Comparison of ENCODE assay signal across 25 mouse cellular contexts in the genomic region with DNA sequence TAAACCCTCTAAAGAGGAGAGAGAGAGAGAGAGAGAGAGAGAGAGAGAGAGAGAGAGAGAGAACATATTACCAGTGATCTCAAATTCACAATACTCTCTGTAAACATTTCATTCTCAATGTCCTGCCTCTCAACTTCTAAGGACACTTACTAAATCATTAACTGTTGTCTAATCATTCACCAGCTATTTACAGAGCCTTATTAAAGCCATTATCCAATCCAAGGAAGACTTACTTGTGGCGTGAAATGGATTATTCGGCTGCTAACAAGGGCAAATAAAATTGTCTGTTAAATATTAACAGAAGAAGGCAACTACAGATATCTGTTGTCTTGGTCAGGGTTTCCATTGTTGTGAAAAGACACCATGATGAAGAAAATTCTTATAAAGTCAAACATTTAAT.
A peak's percentile ranks its signal among the peaks of the same experiment; 100 is the strongest.
DNase-seq lines count a peak whose midpoint lies in the region; ATAC-seq and TF ChIP-seq lines count a peak whose summit lies in the region.
"Had no signal": no experiment of that assay in that cellular context is flagged by ENCODE, and none has a peak within 500 bp of the region (broad histone marks: within the 10 kb centered on the region; RNA-seq: fewer than 3 reads in every experiment).

No protein-coding gene starts in this region.

- H3K9ac ChIP-seq in kidney, embryonic 16.5 days (replicated peaks; ENCODE audit: low read length), result no peak overlapping the region
- H3K9ac ChIP-seq in liver, postnatal 0 days (replicated peaks), result no peak overlapping the region
- H3K9ac ChIP-seq: embryonic facial prominence, embryonic 12.5 days; embryonic facial prominence, embryonic 15.5 days; forebrain, postnatal 0 days; hindbrain, embryonic 12.5 days had no signal

- 36% methylated on average over 2 of the region's 2 CpGs for WGBS in kidney, adult 2 months
- WGBS in kidney, embryonic 16.5 days, result 80% methylated on average over 2 of the region's 2 CpGs
- WGBS in liver, postnatal 0 days (ENCODE audit: insufficient replicate concordance), result 48% methylated on average over 2 of the region's 2 CpGs

- H3K9me3 ChIP-seq in kidney, embryonic 16.5 days (ENCODE audit: low read length), result no peaks in the 10 kb centered on the region
- no peaks in the 10 kb centered on the region for H3K9me3 ChIP-seq in liver, postnatal 0 days (ENCODE audit: low read length)
- H3K9me3 ChIP-seq: embryonic facial prominence, embryonic 12.5 days; embryonic facial prominence, embryonic 15.5 days; G1E; hindbrain, embryonic 12.5 days had no signal

- no peak for TF ChIP-seq POLR2A in kidney, adult 2 months (IDR thresholded peaks at IDR 0.05; ENCODE audit: low read depth, low read length)

- H3K36me3 ChIP-seq in kidney, adult 2 months (ENCODE audit: control insufficient read depth, insufficient read depth, low read length), result no peaks in the 10 kb centered on the region
- no peaks in the 10 kb centered on the region for H3K36me3 ChIP-seq in kidney, embryonic 16.5 days (ENCODE audit: insufficient read depth, low read length)
- H3K36me3 ChIP-seq in liver, postnatal 0 days (replicated peaks; ENCODE audit: insufficient read depth, low read length), result no peaks in the 10 kb centered on the region
- H3K36me3 ChIP-seq: embryonic facial prominence, embryonic 12.5 days; embryonic facial prominence, embryonic 15.5 days; G1E; hindbrain, embryonic 12.5 days had no signal

- H3K4me1 ChIP-seq in kidney, adult 2 months (ENCODE audit: control insufficient read depth, insufficient read depth, low read length), result no peaks in the 10 kb centered on the region
- no peaks in the 10 kb centered on the region for H3K4me1 ChIP-seq in kidney, embryonic 16.5 days (ENCODE audit: insufficient read depth, low read length)
- H3K4me1 ChIP-seq in liver, postnatal 0 days (ENCODE audit: insufficient read depth), result no peaks in the 10 kb centered on the region
- H3K4me1 ChIP-seq: embryonic facial prominence, embryonic 12.5 days; embryonic facial prominence, embryonic 15.5 days; hindbrain, embryonic 12.5 days had no signal

- TF ChIP-seq EP300 in liver, postnatal 0 days (IDR thresholded peaks at IDR 0.05; ENCODE audit: low read depth), result no peak

- H3K4me2 ChIP-seq in kidney, embryonic 16.5 days (replicated peaks; ENCODE audit: low read depth, low read length), result no peak overlapping the region
- H3K4me2 ChIP-seq in liver, postnatal 0 days (ENCODE audit: low read depth, low read length), result no peak overlapping the region
- H3K4me2 ChIP-seq: embryonic facial prominence, embryonic 12.5 days; embryonic facial prominence, embryonic 15.5 days; heart, embryonic 11.5 days; hindbrain, embryonic 12.5 days had no signal

- TF ChIP-seq CTCF in kidney, adult 2 months (conservative IDR thresholded peaks at IDR 0.05; ENCODE audit: insufficient read depth, insufficient read length, low read depth, low read length), result no peak
- no peak for TF ChIP-seq CTCF in liver, postnatal 0 days (IDR thresholded peaks at IDR 0.05; ENCODE audit: low read depth)

- no peaks in the 10 kb centered on the region for H3K27me3 ChIP-seq in kidney, adult 2 months (replicated peaks; ENCODE audit: control insufficient read depth, insufficient read depth, low read length)
- H3K27me3 ChIP-seq in kidney, embryonic 16.5 days (ENCODE audit: insufficient read depth, low read length), result no peaks in the 10 kb centered on the region
- no peaks in the 10 kb centered on the region for H3K27me3 ChIP-seq in liver, postnatal 0 days (ENCODE audit: insufficient read depth, low read length)
- H3K27me3 ChIP-seq: CH12.LX; embryonic facial prominence, embryonic 12.5 days; embryonic facial prominence, embryonic 15.5 days; hindbrain, embryonic 12.5 days; Patski had no signal

- no peak overlapping the region for H3K4me3 ChIP-seq in kidney, adult 2 months (ENCODE audit: insufficient read depth, low read depth, low read length)
- H3K4me3 ChIP-seq in kidney, embryonic 16.5 days (ENCODE audit: low read length), result no peak overlapping the region
- no peak overlapping the region for H3K4me3 ChIP-seq in liver, postnatal 0 days (ENCODE audit: low read depth, low read length)
- H3K4me3 ChIP-seq: embryonic facial prominence, embryonic 12.5 days; embryonic facial prominence, embryonic 15.5 days; gastrocnemius, adult 2 months; hindbrain, embryonic 12.5 days had no signal

- peak; percentile 24 for DNase-seq in kidney, adult 2 months
- DNase-seq in kidney, adult 18-20 months, result no peak
- no peak for DNase-seq in kidney, postnatal 14 days
- no peak for DNase-seq in liver, postnatal 0 days
- no peak for DNase-seq in liver
- DNase-seq in cerebellum, adult 9-11 months, result no peak
- DNase-seq: adrenal gland, postnatal 10 days; adrenal gland, postnatal 36 days; B cell, adult 2 months; cerebellum, adult 18-20 months; cerebellum, adult 9-10 months; cerebellum, postnatal 25 days; forebrain, postnatal 0 days; gastrocnemius, adult 2 months; gastrocnemius, postnatal 14 days; heart, adult 11 months had no signal

- no peak overlapping the region for H3K27ac ChIP-seq in kidney, adult 2 months (ENCODE audit: insufficient read depth, low read depth, low read length)
- no peak overlapping the region for H3K27ac ChIP-seq in kidney, embryonic 16.5 days (ENCODE audit: low read length)
- no peak overlapping the region for H3K27ac ChIP-seq in liver, postnatal 0 days (ENCODE audit: low read depth)
- H3K27ac ChIP-seq: embryonic facial prominence, embryonic 12.5 days; embryonic facial prominence, embryonic 15.5 days; gastrocnemius, adult 2 months; hindbrain, embryonic 12.5 days had no signal

- ATAC-seq in kidney, embryonic 16.5 days (ENCODE audit: low FRiP score, low TSS enrichment), result peak; percentile 78; the same call in 1 of the 2 replicates
- peak; percentile 50 for ATAC-seq in liver, postnatal 0 days
- ATAC-seq: forebrain, embryonic 14.5 days; Patski had no signal
